Mouse (Mus musculus): ENCODE measurements at regions not wholly inside any gene's neighbourhood (a gene's known extent, or its start where the extent isn't known, plus 50 kb on each side); places are given as distances from the start of the nearest gene placed in this dataset.

DNA sequence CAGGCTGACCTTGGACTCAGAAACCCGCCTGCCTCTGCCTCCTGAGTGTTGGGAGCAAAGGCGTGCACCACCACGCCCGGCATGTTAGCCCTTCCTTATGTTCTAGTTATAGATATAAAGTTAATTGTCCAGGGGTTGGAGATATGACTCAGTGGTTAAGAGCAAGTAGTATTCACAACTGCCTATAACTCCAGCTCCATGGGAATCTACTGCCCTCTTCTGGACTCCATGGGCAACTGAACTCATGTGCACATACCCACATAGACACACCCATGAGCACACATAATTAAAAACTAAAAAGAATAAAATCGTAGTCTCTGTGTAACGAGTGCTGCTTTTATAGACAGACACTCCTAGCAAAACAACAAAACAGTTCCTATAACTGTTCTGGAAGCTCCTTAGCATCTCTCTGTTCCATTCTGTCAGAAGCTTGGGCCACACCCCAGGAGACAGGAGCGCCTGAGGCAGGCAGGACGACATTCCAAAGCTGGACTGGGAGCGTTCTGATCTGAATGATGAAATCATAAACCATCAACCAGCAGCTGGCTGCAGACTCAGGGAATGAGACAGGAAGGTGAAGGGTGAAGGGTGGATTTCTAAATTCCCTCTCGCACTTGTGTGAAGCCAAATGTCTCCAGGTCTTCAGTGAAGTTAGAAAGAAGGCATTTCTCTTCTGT, 80.6 kb upstream of the Zfp217 start:
- Histone ChIP-seq H3K4me3 (replicated peaks) (no peak overlapping the region), H3K9me3 (replicated peaks) (no peaks in the 10 kb centered on the region), H3K27ac (no peak overlapping the region), H3K36me3 (no peaks in the 10 kb centered on the region), H3K9ac (no peak overlapping the region), H3K27me3 (no peaks in the 10 kb centered on the region), H3K4me2 (no peak overlapping the region), H3K4me1 (peaks cover 3% of the 10 kb centered on the region; the same call in 1 of the 2 replicates)
- ATAC-seq (replicated peaks; ENCODE audit: low FRiP score) = no peak
- 88% methylated on average over 10 of the region's 10 CpGs for WGBS

DNA sequence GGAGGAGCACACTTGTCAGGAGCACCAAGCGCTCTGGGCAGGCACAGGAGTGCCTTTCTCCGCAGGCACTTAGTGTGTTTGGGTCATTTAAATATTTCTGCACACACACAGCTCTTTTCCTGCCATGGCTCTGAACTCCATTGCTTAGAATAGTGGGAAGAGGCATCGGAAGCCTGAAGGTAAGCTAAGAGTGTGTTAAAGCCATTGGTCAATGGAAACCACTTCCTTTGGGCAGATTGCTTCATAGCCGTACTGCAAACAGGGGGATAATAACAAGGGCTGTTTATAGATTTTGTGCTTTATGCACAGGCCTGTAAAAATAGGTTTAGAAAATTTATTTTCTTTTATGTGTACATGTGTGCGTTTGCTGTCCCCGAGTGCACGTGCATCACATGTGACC, 76.0 kb upstream of the Zfp217 start:
- no peak overlapping the region for H3K27ac ChIP-seq
- H3K9ac ChIP-seq = no peak overlapping the region
- no peaks in the 10 kb centered on the region for H3K36me3 ChIP-seq
- H3K4me1 ChIP-seq = peaks cover 48% of the 10 kb centered on the region
- WGBS = 82% methylated on average over 7 of the region's 7 CpGs
- no peak overlapping the region for H3K4me2 ChIP-seq
- no peaks in the 10 kb centered on the region for H3K27me3 ChIP-seq
- no peaks in the 10 kb centered on the region for H3K9me3 ChIP-seq (replicated peaks)
- H3K4me3 ChIP-seq (replicated peaks) = no peak overlapping the region
- ATAC-seq (replicated peaks; ENCODE audit: low FRiP score) = no peak

DNA sequence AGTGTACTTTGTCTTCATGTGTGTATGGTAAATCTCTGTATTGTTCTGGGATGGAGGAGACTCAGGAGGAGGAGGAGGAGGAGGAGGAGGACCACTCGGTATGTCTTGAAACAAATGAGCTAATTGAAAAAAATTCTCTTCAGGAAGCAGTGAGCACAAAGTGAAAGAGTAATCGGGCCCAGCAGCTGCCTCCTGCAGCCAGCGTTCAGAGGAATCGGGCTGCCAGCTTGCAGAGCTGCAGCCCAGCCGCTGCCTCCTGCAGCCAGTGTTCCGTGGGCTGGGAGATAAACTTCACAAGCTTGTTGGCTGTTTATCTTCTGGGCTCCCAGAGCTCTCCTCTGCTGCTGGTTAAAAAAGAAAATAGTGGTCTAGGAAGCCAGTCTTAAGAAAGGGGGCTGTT, 74.9 kb upstream of the Zfp217 start:
- H3K36me3 ChIP-seq = no peaks in the 10 kb centered on the region
- peaks cover 58% of the 10 kb centered on the region for H3K4me1 ChIP-seq
- ATAC-seq (replicated peaks; ENCODE audit: low FRiP score) = no peak
- peak overlapping the region; percentile 9; the same call in 1 of the 2 replicates for H3K4me3 ChIP-seq (replicated peaks)
- H3K27me3 ChIP-seq = no peaks in the 10 kb centered on the region
- no peaks in the 10 kb centered on the region for H3K9me3 ChIP-seq (replicated peaks)
- no peak overlapping the region for H3K9ac ChIP-seq
- H3K4me2 ChIP-seq = peak overlapping the region; percentile 47
- WGBS = 0% methylated on average over 6 of the region's 6 CpGs
- peak overlapping the region; percentile 72 for H3K27ac ChIP-seq

DNA sequence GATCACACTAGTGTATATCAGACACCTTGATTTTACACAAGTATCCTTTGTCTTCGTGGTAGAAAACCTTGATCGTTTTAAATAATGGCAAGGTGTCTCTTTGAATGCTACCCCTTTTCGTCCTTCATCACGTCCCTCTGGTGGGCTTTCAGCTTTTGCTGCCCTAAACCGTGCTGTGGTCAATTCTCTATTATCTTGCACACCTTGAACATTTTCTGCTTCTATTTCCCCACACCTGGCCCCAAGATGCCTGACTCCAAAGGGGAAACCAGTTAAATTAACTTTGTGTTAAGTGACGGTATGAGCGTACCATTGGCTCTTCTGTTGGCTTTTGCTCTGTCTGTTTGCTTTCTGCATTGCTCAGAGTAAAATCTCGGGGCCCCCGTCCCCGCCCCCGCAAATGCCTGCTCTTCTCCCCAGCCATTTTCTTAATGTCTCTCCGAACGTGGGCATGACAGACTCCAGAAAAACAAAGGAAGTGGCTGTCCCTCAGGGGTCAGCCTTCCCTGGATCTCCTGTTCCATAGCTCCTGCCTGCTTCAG, 74.2 kb upstream of the Zfp217 start:
- Histone ChIP-seq H3K36me3 (no peaks in the 10 kb centered on the region), H3K9ac (no peak overlapping the region), H3K4me3 (replicated peaks) (peak overlapping the region; percentile 9; the same call in 1 of the 2 replicates), H3K27me3 (no peaks in the 10 kb centered on the region), H3K9me3 (replicated peaks) (no peaks in the 10 kb centered on the region), H3K4me2 (peak overlapping the region; percentile 47), H3K4me1 (peaks cover 58% of the 10 kb centered on the region), H3K27ac (peak overlapping the region; percentile 72)
- no peak for ATAC-seq (replicated peaks; ENCODE audit: low FRiP score)
- WGBS = 11% methylated on average over 13 of the region's 13 CpGs

DNA sequence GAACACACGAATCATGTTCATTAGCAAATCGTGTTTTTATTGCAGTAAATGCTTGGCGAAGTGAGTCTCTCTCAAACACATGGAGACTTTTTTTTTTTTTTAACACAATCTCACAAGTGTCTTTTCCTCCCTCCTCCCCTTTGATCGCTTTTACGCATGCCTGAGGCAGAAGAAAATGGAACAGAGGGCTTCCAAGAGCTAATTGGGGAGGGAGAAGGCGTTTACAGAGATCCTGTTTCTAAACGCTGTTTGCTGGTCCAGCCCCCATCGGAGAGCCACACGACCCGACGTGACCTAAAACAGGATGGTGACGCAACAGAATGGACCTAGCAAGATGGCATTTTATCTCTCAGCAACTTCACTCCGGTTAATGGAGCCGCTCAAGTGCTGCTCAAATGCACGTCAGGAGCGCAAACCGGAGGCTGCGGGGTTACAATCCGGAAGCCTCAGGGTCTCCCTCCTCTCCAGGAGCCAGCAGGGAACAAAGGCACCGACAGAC, 73.0 kb upstream of the Zfp217 start:
- Histone ChIP-seq H3K36me3 (no peaks in the 10 kb centered on the region), H3K4me3 (replicated peaks) (peak overlapping the region; percentile 42), H3K4me1 (peaks cover 58% of the 10 kb centered on the region), H3K9me3 (replicated peaks) (no peaks in the 10 kb centered on the region), H3K27ac (peak overlapping the region; percentile 91), H3K9ac (peak overlapping the region; percentile 42), H3K27me3 (no peaks in the 10 kb centered on the region), H3K4me2 (peak overlapping the region; percentile 77)
- ATAC-seq (replicated peaks; ENCODE audit: low FRiP score) = peak; percentile 30; the same call in 1 of the 2 replicates
- WGBS = under 1% methylated on average over 20 of the region's 20 CpGs

DNA sequence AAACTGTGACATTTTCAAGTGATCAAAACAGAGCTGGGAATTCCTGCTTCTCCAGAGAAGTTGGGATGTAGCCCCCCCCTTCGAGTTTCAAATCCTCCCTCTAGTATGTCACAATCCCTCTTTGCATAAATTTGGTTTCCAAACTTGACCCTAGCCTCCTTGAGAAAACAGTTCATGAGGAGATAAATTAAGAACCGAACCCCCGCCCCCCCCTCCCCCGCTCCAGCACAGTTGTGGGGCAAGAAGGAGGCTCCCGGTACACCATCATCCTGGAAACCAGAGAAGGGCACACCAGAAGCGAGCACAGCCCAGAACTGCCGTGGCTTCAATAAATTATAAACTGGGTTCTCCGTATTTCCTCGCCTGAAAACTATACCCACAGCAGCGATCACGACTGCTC, 72.5 kb upstream of the Zfp217 start:
- no peaks in the 10 kb centered on the region for H3K9me3 ChIP-seq (replicated peaks)
- H3K9ac ChIP-seq = peak overlapping the region; percentile 42; the same call in 1 of the 2 replicates
- H3K27me3 ChIP-seq = no peaks in the 10 kb centered on the region
- ATAC-seq (replicated peaks; ENCODE audit: low FRiP score) = peak; percentile 59
- H3K4me2 ChIP-seq = peak overlapping the region; percentile 77
- H3K27ac ChIP-seq = peak overlapping the region; percentile 91
- H3K4me3 ChIP-seq (replicated peaks) = peak overlapping the region; percentile 42
- H3K4me1 ChIP-seq = peaks cover 58% of the 10 kb centered on the region
- H3K36me3 ChIP-seq = no peaks in the 10 kb centered on the region
- WGBS = 3% methylated on average over 11 of the region's 11 CpGs

DNA sequence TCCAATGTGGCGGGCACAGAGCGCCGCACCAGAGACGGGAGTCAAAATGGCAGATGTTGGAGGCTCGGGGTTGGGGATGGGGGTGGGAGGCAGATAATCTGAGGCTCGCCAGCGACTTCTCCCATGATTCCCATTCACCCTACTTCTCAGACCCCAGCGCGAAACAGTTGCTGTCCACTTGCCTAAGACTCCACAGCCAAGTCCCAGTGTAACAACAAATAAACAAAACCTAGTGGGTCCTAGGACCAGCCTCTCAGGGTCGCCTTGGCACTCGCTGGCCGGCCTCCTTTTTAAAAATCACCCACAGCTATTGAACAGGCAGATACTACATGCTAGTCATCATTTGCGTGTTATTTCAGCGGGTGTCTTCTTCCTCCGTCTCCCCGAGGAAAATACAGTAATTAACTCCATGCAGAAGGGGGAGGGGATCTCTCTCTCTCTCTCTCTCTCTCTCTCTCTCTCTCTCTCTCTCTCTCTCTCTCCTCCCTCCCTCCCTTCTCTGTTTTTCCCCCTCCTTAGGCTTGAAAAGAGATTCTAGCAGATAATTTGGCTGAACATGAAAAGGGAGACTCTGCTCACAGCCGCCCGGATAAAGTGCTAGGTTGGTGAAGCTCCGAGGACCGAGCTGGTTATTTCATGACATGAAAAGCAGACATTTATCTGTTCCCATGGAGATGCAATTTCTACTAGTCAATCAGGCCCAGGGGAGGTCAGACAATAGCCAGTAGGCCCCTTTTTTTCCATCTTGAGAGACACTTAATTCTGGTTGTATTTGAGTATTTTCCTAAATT, 71.9 kb upstream of the Zfp217 start:
- H3K4me2 ChIP-seq = peak overlapping the region; percentile 77
- peak overlapping the region; percentile 43 for H3K4me3 ChIP-seq (replicated peaks)
- H3K9me3 ChIP-seq (replicated peaks) = 0 out of 2 replicates have a peak, but pooled peaks cover 3% of the 10 kb centered on the region
- H3K27ac ChIP-seq = peak overlapping the region; percentile 91
- H3K27me3 ChIP-seq = no peaks in the 10 kb centered on the region
- H3K36me3 ChIP-seq = no peaks in the 10 kb centered on the region
- under 1% methylated on average over 20 of the region's 20 CpGs for WGBS
- peak overlapping the region; percentile 14 for H3K9ac ChIP-seq
- peaks cover 58% of the 10 kb centered on the region for H3K4me1 ChIP-seq
- no peak for ATAC-seq (replicated peaks; ENCODE audit: low FRiP score)

DNA sequence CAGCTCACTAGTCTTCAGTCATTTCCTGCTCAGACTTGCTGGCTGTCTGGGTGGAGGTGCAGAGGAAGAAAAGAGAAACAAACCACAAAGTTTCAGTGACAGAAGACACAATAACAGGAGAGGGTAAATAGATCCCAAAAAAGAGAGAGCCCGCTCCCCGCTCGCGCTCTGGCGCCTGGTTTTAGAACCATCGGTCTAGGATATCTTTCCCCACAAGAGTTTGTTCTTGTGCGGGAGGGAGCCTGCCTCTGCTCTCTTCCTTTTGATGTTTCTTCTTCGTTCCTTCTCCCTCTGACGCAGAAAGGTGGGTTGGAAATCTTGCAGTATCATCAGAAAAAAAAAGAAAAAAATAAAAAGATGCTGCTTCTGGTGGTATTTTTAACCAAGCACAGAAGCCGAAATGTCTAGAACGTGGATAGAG, 71.3 kb upstream of the Zfp217 start:
- 0 out of 2 replicates have a peak, but pooled peaks cover 4% of the 10 kb centered on the region for H3K9me3 ChIP-seq (replicated peaks)
- H3K9ac ChIP-seq = peak overlapping the region; percentile 14; the same call in 1 of the 2 replicates
- peak overlapping the region; percentile 91 for H3K27ac ChIP-seq
- H3K4me1 ChIP-seq = peaks cover 58% of the 10 kb centered on the region
- under 1% methylated on average over 11 of the region's 11 CpGs for WGBS
- peak overlapping the region; percentile 43 for H3K4me3 ChIP-seq (replicated peaks)
- peak overlapping the region; percentile 77 for H3K4me2 ChIP-seq
- no peaks in the 10 kb centered on the region for H3K36me3 ChIP-seq
- ATAC-seq (replicated peaks; ENCODE audit: low FRiP score) = no peak
- no peaks in the 10 kb centered on the region for H3K27me3 ChIP-seq

DNA sequence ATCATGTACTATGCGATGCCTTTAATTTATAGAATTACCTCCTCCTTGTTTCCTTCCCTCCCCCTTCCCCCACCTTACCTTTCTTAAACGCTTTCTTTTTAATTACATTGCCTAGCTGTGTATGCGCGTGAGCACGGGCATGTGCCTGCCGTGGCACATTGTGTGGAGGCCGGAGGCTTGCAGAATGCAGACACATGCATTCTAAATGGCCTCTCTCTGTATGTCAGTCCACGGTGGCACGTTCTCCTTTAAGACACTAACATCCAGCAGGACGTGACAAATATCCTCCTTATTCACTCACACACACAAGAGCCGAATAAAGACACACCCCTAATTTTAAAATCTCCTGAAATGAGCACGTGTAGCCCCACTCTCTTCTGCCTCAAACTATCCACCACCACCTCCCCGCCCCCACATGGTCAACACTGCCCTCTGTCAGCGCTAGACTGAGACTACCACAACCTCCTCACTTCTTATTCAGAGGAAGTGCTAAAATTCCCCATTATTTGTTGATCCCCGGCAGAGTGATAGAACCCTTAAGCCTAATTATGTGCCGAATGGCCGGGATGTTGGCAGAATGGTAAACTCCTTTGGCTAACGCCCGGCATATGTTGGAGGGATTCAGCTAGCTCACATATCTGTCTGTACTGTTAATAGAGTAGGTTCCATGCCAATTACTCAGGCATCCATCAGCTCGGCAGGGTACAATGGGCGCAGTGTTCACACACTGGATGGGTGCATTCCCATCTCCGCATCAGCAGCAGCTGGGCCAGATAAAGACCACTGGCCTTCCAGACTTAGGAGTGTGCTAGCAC, 70.5 kb upstream of the Zfp217 start:
- Histone ChIP-seq H3K9me3 (replicated peaks) (0 out of 2 replicates have a peak, but pooled peaks cover 4% of the 10 kb centered on the region), H3K36me3 (no peaks in the 10 kb centered on the region), H3K4me1 (peaks cover 55% of the 10 kb centered on the region), H3K27ac (peak overlapping the region; percentile 91), H3K27me3 (no peaks in the 10 kb centered on the region), H3K4me2 (peak overlapping the region; percentile 77), H3K9ac (peak overlapping the region; percentile 14; the same call in 1 of the 2 replicates), H3K4me3 (replicated peaks) (peak overlapping the region; percentile 43)
- ATAC-seq (replicated peaks; ENCODE audit: low FRiP score) = peak; percentile 70
- WGBS = 10% methylated on average over 22 of the region's 22 CpGs

DNA sequence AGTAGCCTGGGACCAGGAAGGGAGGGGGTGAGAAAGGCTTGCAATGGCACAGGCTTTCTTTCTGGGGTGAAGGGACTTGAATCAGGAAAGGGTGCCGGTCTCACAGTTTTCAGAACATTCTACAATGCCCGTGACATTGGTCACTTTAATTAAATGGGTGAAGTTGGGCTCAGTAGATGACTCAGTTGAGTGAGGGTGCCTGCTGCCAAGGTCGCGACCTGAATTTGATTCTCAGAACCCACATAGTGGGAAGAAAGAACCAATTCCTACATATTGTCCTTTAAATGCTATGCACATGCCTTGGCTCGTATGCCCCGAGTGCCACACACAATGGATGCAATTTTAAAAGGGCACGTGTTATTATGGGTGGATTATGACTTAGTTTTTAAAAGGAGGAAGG, 68.4 kb upstream of the Zfp217 start:
- H3K36me3 ChIP-seq = no peaks in the 10 kb centered on the region
- H3K27me3 ChIP-seq = no peaks in the 10 kb centered on the region
- H3K4me3 ChIP-seq (replicated peaks) = no peak overlapping the region
- H3K27ac ChIP-seq = no peak overlapping the region
- no peak overlapping the region for H3K4me2 ChIP-seq
- H3K9me3 ChIP-seq (replicated peaks) = 0 out of 2 replicates have a peak, but pooled peaks cover 4% of the 10 kb centered on the region
- ATAC-seq (replicated peaks; ENCODE audit: low FRiP score) = no peak
- 97% methylated on average over 7 of the region's 7 CpGs for WGBS
- peaks cover 35% of the 10 kb centered on the region for H3K4me1 ChIP-seq
- H3K9ac ChIP-seq = no peak overlapping the region

DNA sequence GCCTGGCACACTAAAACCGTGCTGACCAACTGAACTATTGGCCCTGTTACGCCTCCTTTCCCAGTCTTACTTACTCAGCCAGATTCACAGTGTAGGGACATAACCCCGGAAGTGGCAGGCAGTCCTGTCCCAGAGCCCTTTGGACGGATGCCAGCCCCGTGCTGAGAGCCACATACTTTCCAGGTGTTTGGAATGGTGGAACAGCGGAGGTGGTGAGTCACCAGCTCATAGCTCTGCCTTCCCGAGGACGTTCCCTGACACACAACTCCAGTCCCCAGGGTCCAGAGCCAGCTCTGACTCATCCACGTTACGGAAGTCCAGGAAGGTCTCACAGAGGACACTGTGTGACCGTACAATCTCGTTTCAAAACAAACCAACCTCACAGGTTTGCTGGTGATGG, 61.2 kb upstream of the Zfp217 start:
- Histone ChIP-seq H3K4me2 (0 out of 2 replicates have a peak overlapping the region, but pooled peaks have one; percentile 5), H3K9me3 (replicated peaks) (no peaks in the 10 kb centered on the region), H3K4me1 (peaks cover 35% of the 10 kb centered on the region), H3K27me3 (no peaks in the 10 kb centered on the region), H3K4me3 (replicated peaks) (no peak overlapping the region), H3K36me3 (no peaks in the 10 kb centered on the region), H3K27ac (peak overlapping the region; percentile 56; the same call in 1 of the 2 replicates), H3K9ac (no peak overlapping the region)
- ATAC-seq (replicated peaks; ENCODE audit: low FRiP score) = peak; percentile 65
- 60% methylated on average over 12 of the region's 12 CpGs for WGBS
